Mouse (Mus musculus) embryo, embryonic 10 days (tissue): ENCODE data around the gene Sipa1l2.

Experiments used
- DNase-seq: peaks from one replicate; pipeline ENCODE4 v3.0.0-alpha.2; 2015; ENCODE audit warnings: low spot score

Sipa1l2 gene

DNA sequence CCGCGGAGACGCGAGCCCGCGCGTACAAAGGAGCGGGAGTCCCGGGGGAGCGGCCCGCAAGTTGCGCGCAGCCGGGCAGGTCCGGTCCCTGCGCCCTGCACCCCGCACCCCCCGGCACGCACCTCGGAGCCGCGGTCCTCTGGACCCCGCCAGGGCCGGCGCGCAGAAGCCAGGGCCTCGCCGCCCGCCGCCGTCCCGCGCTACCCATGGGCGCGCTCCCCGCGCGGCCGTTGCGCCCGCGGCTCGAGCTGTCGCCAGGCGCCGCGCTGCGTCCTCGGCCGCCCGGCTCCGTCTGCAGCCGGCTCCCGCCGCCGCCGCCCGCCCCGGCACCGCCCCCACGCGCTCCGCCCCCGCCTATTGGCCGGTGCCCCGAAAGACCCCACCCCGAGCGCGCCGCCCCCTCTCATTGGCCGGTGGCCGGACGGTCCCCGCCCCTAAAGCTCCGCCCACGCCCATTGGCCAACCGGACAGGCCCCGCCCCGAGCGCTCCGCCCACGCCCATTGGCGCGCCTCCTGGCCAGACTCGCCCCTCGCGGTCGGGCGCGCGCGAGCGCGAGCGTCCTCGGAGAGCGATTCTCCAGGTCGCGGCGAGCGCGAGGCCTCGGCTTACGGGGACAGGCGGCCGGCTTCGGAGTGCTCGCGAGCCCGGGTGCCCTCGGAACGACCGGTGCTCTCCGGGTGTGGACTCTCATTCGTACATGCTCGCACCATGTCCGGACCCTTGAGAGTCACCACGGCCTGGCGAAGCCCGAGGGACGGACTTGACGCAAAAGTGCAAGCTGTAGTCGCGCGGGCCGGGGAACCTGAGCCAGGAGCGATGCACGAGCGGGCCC lies at the start of gene Sipa1l2:
Sipa1l2 (minus strand) TSS at position 276 of the 833 bp plus-strand sequence.
- peak; percentile 94 for DNase-seq

- no peak for DNase-seq
Observed at GRCm38 (mm10) chr8:125618543-125619335, 49.1 kb upstream of the Sipa1l2 start.

GRCm38 (mm10) chr8:125616935-125617334 lies 47.3 kb upstream of the Sipa1l2 start:
- DNase-seq = no peak

DNA sequence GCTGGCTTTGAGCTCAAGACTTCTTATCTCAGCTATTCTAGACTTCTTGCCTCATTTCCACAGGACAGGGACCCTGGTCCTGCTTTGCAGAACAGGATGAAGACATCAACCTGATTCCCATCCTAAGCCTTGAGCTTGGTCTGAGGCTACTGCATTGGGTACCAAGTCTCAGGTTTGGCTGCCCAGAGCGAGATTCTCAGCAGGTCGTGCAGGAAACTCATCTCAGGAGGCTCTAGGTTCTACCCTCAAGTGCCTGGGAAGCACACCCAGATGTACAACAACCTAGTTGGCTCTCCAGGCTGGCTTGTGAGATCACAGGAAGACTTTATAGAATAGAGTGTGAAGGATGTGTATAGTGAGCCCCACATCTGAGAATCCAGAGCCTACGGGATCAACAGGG lies 46.4 kb upstream of the Sipa1l2 start:
- DNase-seq = no peak

GRCm38 (mm10) chr8:125613552-125613951 lies 43.9 kb upstream of the Sipa1l2 start:
- no peak for DNase-seq

- DNase-seq = no peak
Observed at GRCm38 (mm10) chr8:125611799-125612560, 42.4 kb upstream of the Sipa1l2 start.

- DNase-seq = no peak
Observed at GRCm38 (mm10) chr8:125611024-125611798, 41.6 kb upstream of the Sipa1l2 start.

- no peak for DNase-seq
Observed at GRCm38 (mm10) chr8:125609737-125610136, 40.1 kb upstream of the Sipa1l2 start.

DNA sequence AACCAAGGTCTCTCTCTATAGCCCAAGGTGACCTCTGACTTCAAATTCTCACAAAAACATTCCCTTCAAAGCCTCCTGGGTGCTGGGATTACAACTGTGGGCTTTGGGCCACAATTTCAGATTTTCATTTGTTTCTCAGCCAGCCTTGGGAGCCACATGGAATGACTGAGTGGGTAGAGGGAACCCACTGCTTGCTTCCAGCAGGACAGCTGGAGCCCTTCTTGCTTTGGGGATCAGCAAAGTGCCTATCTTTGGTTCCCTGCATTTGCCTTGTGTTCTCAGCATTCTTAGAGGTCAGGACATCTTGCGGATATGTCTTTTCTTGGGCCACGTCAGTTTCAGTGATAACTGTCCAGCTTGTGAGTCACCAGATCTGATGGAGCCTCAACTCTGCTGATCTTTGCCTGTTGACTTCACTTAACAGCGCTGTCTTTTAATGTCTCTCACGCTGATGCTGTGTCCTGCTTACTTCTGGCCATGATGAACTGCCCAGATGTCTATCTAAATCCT lies 38.2 kb upstream of the Sipa1l2 start:
- DNase-seq = no peak

DNA sequence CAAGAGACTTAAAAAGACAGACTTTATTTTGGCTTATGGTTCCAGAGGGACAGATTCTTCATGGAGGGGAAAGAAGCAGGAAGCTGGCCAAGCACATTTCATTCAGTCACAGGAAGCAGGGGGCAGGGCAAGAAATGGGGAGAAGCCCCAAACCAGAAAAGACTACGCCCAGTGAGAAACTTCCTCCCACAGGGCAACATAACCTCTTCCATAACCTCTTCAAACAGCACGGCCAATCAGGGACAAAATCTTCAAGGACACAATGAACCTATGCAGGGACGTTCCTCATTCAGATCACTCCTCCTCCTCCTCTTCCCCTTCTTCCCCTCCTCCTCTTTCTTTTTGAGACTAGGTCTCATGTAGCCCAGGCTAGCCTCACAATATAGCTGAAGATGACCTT lies 37.3 kb upstream of the Sipa1l2 start:
- DNase-seq = no peak

DNA sequence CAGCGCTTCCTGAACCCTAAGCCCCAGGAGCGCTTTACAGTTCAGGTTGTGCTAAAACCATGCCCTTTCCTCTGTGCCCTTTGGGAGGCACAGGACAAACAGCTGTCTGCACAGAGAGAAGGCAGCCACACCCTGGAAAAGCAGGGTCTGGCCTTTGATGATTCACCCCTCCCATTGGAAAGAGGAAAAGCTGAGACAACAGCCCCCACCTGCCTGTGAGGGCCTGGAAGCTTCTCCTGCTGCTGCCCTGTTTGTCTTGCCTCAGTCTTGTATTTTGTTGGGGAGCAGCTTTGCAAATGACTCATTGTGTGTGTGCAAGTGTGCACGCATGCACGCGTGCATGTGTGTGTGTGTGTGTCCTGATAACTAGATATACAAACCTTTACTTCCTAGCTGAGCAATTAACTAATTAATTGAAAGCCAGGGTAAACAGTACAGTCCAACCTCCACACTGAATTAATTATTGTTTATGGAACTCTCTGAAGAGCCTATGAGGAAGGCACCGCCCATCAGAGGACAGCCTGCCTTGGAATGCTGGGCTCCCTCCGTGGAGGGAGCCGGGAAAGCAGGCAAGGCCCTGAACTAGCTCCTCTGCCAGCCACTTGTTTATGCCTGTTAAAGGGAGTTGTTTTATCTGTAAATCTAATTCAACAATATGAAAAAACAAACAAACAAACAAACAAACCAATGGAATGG lies 35.4 kb upstream of the Sipa1l2 start:
- no peak for DNase-seq

DNA sequence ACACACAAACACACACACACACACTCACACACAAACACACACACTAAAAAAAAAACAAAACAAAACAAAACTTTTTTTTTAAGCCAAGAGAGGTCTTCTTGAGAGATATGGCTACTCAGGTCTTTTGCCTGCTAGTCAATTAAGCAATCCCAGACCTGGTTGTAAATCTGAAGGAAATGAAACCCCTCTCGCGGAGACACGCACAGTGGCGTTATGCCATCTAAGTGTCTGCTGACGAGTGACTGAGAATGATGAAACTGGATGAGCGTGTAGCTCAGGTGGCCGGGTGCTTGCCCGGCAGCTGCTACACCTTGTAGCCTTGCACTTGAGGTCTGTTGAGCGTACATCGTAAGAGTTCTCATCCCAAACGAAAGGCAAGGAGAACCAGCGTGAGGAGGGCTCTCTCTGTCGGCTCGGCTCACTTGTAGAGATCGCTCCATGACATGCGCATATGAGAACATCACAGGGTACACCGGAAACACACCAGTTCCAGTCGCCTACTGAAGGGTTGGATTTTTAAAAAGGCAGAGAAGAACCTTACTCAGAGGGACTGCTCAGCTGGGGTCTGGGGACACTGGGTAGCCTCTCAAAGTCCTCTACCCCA lies 34.7 kb upstream of the Sipa1l2 start:
- DNase-seq = no peak

- DNase-seq = no peak
Observed at GRCm38 (mm10) chr8:125603312-125603840, 33.8 kb upstream of the Sipa1l2 start.

DNA sequence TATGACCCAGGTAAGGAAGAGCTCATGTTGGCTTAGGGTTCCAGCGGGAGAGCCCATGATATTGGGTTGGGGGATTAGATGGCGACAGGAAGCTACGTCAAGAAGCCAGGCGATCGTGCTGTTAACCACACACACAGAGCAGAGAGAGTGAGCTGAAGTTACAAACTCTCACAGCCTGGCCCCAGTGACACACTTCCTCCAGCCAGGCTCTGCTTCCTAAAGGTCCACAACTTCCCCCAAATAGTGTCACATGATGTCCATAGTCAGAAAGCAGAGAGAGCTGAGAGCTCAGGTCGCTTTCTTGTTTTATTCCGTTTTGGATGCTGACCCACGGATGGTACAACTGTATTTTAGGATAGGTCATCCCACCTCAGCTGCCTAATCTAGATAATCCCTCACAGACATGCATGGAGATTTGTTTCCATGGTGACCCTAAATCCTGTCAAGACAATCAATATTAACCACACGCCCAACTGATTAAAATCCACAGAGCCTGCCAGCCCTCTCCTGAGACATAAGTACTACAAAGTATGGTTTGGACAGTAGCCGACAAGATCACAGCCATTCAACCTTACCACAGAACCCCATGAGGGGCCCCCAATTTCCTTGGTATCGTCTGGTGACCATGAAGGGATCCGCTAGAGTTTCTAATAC lies 30.6 kb upstream of the Sipa1l2 start:
- DNase-seq = no peak

- peak; percentile 29 for DNase-seq
Observed at GRCm38 (mm10) chr8:125595571-125596508, 26.2 kb upstream of the Sipa1l2 start.

GRCm38 (mm10) chr8:125590363-125590762 lies 20.8 kb upstream of the Sipa1l2 start:
- peak; percentile 35 for DNase-seq

GRCm38 (mm10) chr8:125586587-125586986 lies 17.0 kb upstream of the Sipa1l2 start:
- no peak for DNase-seq

GRCm38 (mm10) chr8:125584276-125584675 lies 14.7 kb upstream of the Sipa1l2 start:
- no peak for DNase-seq
